Mouse (Mus musculus): ENCODE results near the gene Rap1gds1. TPM values are rescaled to one million over a fixed set of nuclear protein-coding genes. Genes with fewer than 3 reads are reported as not detected.

Rap1gds1 gene
- polyA plus RNA-seq, 1 experiment from 2014 or later, result 44.1 TPM

- Histone ChIP-seq H3K27ac (ENCODE audit: low read depth, low read length) (peak overlapping the region; percentile 94), H3K9me3 (ENCODE audit: control insufficient read depth, low read length) (no peaks in the 10 kb centered on the region), H3K4me1 (replicated peaks; ENCODE audit: control insufficient read depth, insufficient read depth, low read length) (peaks cover 4% of the 10 kb centered on the region; the same call in 1 of the 2 replicates), H3K36me3 (ENCODE audit: control insufficient read depth, insufficient read depth, low read length) (no peaks in the 10 kb centered on the region), H3K9ac (ENCODE audit: low read depth, low read length) (peak overlapping the region; percentile 93), H3K27me3 (replicated peaks; ENCODE audit: control insufficient read depth, insufficient read depth, low read length) (no peaks in the 10 kb centered on the region), H3K4me3 (ENCODE audit: low read depth, low read length) (peak overlapping the region; percentile 92), H3K4me2 (peak overlapping the region; percentile 85)
- ATAC-seq (replicated peaks; ENCODE audit: low FRiP score) (no peak), DNase-seq (ENCODE audit: low spot score) (no peak)
- WGBS, result 6% methylated on average over 12 of the region's 12 CpGs
Observed at GRCm38 (mm10) chr3:139073801-139074483, 1.1 kb downstream of the Rap1gds1 start.

DNA sequence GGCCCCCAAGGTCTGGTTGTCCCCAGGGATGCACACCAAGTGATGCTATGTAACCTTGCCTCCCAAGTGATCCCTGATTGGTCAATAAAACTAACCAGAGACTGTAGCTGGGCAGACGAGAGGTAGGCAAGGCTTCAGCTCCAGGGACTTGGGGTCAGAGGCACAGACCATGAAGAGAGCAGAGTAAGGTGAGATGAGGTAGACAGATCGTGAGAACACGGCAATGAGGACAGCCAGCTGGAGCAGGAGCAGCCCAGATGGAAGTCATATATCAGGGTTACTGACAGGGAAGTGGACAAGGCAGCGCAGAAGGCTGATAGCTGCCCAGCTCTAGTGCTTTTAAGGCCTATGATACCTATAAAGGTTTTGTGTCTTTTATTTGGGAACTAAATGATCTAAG is 5.5 kb downstream of the Rap1gds1 start:
- 55% methylated on average over 4 of the region's 4 CpGs for WGBS
- H3K4me3 ChIP-seq (ENCODE audit: low read depth, low read length), result no peak overlapping the region
- no peak for DNase-seq (ENCODE audit: low spot score)
- no peak overlapping the region for H3K27ac ChIP-seq (ENCODE audit: low read depth, low read length)
- H3K9ac ChIP-seq (ENCODE audit: low read depth, low read length), result no peak overlapping the region
- no peaks in the 10 kb centered on the region for H3K9me3 ChIP-seq (ENCODE audit: control insufficient read depth, low read length)
- no peak for ATAC-seq (replicated peaks; ENCODE audit: low FRiP score)
- no peaks in the 10 kb centered on the region; the same call in 1 of the 2 replicates for H3K4me1 ChIP-seq (replicated peaks; ENCODE audit: control insufficient read depth, insufficient read depth, low read length)
- no peaks in the 10 kb centered on the region for H3K36me3 ChIP-seq (ENCODE audit: control insufficient read depth, insufficient read depth, low read length)
- H3K4me2 ChIP-seq, result no peak overlapping the region
- no peaks in the 10 kb centered on the region for H3K27me3 ChIP-seq (replicated peaks; ENCODE audit: control insufficient read depth, insufficient read depth, low read length)

GRCm38 (mm10) chr3:139064076-139064475 is 10.9 kb downstream of the Rap1gds1 start:
- H3K4me1 ChIP-seq (replicated peaks; ENCODE audit: control insufficient read depth, insufficient read depth, low read length), result no peaks in the 10 kb centered on the region
- 92% methylated on average over 9 of the region's 9 CpGs for WGBS
- H3K4me2 ChIP-seq, result no peak overlapping the region

GRCm38 (mm10) chr3:139062088-139062487 is 12.9 kb downstream of the Rap1gds1 start:
- Histone ChIP-seq H3K27ac (ENCODE audit: low read depth, low read length) (no peak overlapping the region), H3K9me3 (ENCODE audit: control insufficient read depth, low read length) (no peaks in the 10 kb centered on the region), H3K4me3 (ENCODE audit: low read depth, low read length) (no peak overlapping the region), H3K36me3 (ENCODE audit: control insufficient read depth, insufficient read depth, low read length) (no peaks in the 10 kb centered on the region), H3K9ac (ENCODE audit: low read depth, low read length) (no peak overlapping the region), H3K4me1 (replicated peaks; ENCODE audit: control insufficient read depth, insufficient read depth, low read length) (no peaks in the 10 kb centered on the region), H3K27me3 (replicated peaks; ENCODE audit: control insufficient read depth, insufficient read depth, low read length) (no peaks in the 10 kb centered on the region), H3K4me2 (no peak overlapping the region)
- no peak for DNase-seq (ENCODE audit: low spot score)
- ATAC-seq (replicated peaks; ENCODE audit: low FRiP score), result no peak
- WGBS, result 76% methylated on average over 3 of the region's 3 CpGs

More at GRCm38 (mm10) chr3:139064076-139064475, 10.9 kb downstream of the Rap1gds1 start:
- no peak overlapping the region for H3K4me3 ChIP-seq (ENCODE audit: low read depth, low read length)
- H3K9me3 ChIP-seq (ENCODE audit: control insufficient read depth, low read length), result no peaks in the 10 kb centered on the region
- no peak overlapping the region for H3K27ac ChIP-seq (ENCODE audit: low read depth, low read length)
- DNase-seq (ENCODE audit: low spot score) (no peak), ATAC-seq (replicated peaks; ENCODE audit: low FRiP score) (no peak)
- H3K36me3 ChIP-seq (ENCODE audit: control insufficient read depth, insufficient read depth, low read length), result no peaks in the 10 kb centered on the region
- no peak overlapping the region for H3K9ac ChIP-seq (ENCODE audit: low read depth, low read length)
- H3K27me3 ChIP-seq (replicated peaks; ENCODE audit: control insufficient read depth, insufficient read depth, low read length), result no peaks in the 10 kb centered on the region

- H3K4me1 ChIP-seq (replicated peaks; ENCODE audit: control insufficient read depth, insufficient read depth, low read length), result no peaks in the 10 kb centered on the region
- DNase-seq (ENCODE audit: low spot score), result no peak
- no peak for ATAC-seq (replicated peaks; ENCODE audit: low FRiP score)
- H3K9ac ChIP-seq (ENCODE audit: low read depth, low read length), result no peak overlapping the region
- H3K27me3 ChIP-seq (replicated peaks; ENCODE audit: control insufficient read depth, insufficient read depth, low read length), result no peaks in the 10 kb centered on the region
- H3K4me3 ChIP-seq (ENCODE audit: low read depth, low read length), result no peak overlapping the region
- no peaks in the 10 kb centered on the region for H3K9me3 ChIP-seq (ENCODE audit: control insufficient read depth, low read length)
- H3K4me2 ChIP-seq, result no peak overlapping the region
- no peaks in the 10 kb centered on the region; the same call in 1 of the 2 replicates for H3K36me3 ChIP-seq (ENCODE audit: control insufficient read depth, insufficient read depth, low read length)
- WGBS, result 85% methylated on average over 12 of the region's 12 CpGs
- no peak overlapping the region for H3K27ac ChIP-seq (ENCODE audit: low read depth, low read length)
Observed at GRCm38 (mm10) chr3:139048701-139049622, 26.0 kb downstream of the Rap1gds1 start.

GRCm38 (mm10) chr3:139042433-139042854 is 32.6 kb downstream of the Rap1gds1 start:
- WGBS, result 57% methylated on average over 3 of the region's 3 CpGs
- H3K9me3 ChIP-seq (ENCODE audit: control insufficient read depth, low read length), result no peaks in the 10 kb centered on the region
- no peak overlapping the region for H3K4me2 ChIP-seq
- H3K27me3 ChIP-seq (replicated peaks; ENCODE audit: control insufficient read depth, insufficient read depth, low read length), result no peaks in the 10 kb centered on the region
- H3K9ac ChIP-seq (ENCODE audit: low read depth, low read length), result no peak overlapping the region
- H3K4me1 ChIP-seq (replicated peaks; ENCODE audit: control insufficient read depth, insufficient read depth, low read length), result no peaks in the 10 kb centered on the region
- H3K36me3 ChIP-seq (ENCODE audit: control insufficient read depth, insufficient read depth, low read length), result no peaks in the 10 kb centered on the region
- ATAC-seq (replicated peaks; ENCODE audit: low FRiP score) (no peak), DNase-seq (ENCODE audit: low spot score) (no peak)
- no peak overlapping the region for H3K27ac ChIP-seq (ENCODE audit: low read depth, low read length)
- no peak overlapping the region for H3K4me3 ChIP-seq (ENCODE audit: low read depth, low read length)

- H3K27me3 ChIP-seq (replicated peaks; ENCODE audit: control insufficient read depth, insufficient read depth, low read length), result no peaks in the 10 kb centered on the region
- H3K9me3 ChIP-seq (ENCODE audit: control insufficient read depth, low read length), result no peaks in the 10 kb centered on the region
- WGBS, result 53% methylated on average over 4 of the region's 4 CpGs
- no peak for DNase-seq (ENCODE audit: low spot score)
- no peak overlapping the region for H3K9ac ChIP-seq (ENCODE audit: low read depth, low read length)
- no peaks in the 10 kb centered on the region for H3K4me1 ChIP-seq (replicated peaks; ENCODE audit: control insufficient read depth, insufficient read depth, low read length)
- H3K36me3 ChIP-seq (ENCODE audit: control insufficient read depth, insufficient read depth, low read length), result no peaks in the 10 kb centered on the region
- H3K27ac ChIP-seq (ENCODE audit: low read depth, low read length), result no peak overlapping the region
- ATAC-seq (replicated peaks; ENCODE audit: low FRiP score), result no peak
- H3K4me3 ChIP-seq (ENCODE audit: low read depth, low read length), result no peak overlapping the region
- no peak overlapping the region for H3K4me2 ChIP-seq
Observed at GRCm38 (mm10) chr3:139041921-139042320, 33.1 kb downstream of the Rap1gds1 start.

DNA sequence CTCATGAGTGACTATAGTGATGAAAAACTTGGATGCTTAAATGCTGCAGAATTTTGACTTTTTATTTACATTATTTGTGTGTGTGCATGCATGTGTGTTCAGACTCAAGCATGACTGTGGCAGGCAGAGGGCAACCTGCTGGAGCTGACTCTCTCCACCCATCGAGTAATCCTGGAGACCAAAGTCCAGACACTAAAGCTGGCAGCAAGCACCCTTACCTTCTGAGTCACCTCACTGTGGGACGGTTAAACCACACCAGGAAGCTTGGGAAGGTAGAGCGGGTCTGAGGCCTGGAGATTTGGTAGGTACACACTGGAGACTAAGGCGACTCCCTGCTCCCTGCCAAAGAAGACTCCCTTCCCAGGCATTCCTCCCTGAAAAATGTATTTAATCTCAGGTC is 38.0 kb downstream of the Rap1gds1 start:
- Histone ChIP-seq H3K9ac (ENCODE audit: low read depth, low read length) (no peak overlapping the region), H3K27ac (ENCODE audit: low read depth, low read length) (no peak overlapping the region), H3K4me2 (no peak overlapping the region), H3K4me1 (replicated peaks; ENCODE audit: control insufficient read depth, insufficient read depth, low read length) (no peaks in the 10 kb centered on the region), H3K9me3 (ENCODE audit: control insufficient read depth, low read length) (no peaks in the 10 kb centered on the region), H3K36me3 (ENCODE audit: control insufficient read depth, insufficient read depth, low read length) (no peaks in the 10 kb centered on the region), H3K27me3 (replicated peaks; ENCODE audit: control insufficient read depth, insufficient read depth, low read length) (no peaks in the 10 kb centered on the region), H3K4me3 (ENCODE audit: low read depth, low read length) (no peak overlapping the region)
- DNase-seq (ENCODE audit: low spot score) (no peak), ATAC-seq (replicated peaks; ENCODE audit: low FRiP score) (no peak)
- 77% methylated on average over 4 of the region's 4 CpGs for WGBS

All from liver, embryonic 11.5 days (tissue).